Mouse (Mus musculus) monocyte, adult 2 months (primary cell): Measurements from ENCODE around the gene Agap3.

Experiments used
- DNase-seq, 2 experiments: peaks; one replicate each; pipeline ENCODE4 v3.0.0; 2022; ENCODE audit warnings: low spot score in 2 of 2, low read depth in 1 of 2

Gene Agap3

GRCm38 (mm10) chr5:24474025-24474722, 22.2 kb downstream of the Agap3 start:
- no peak for DNase-seq

DNA sequence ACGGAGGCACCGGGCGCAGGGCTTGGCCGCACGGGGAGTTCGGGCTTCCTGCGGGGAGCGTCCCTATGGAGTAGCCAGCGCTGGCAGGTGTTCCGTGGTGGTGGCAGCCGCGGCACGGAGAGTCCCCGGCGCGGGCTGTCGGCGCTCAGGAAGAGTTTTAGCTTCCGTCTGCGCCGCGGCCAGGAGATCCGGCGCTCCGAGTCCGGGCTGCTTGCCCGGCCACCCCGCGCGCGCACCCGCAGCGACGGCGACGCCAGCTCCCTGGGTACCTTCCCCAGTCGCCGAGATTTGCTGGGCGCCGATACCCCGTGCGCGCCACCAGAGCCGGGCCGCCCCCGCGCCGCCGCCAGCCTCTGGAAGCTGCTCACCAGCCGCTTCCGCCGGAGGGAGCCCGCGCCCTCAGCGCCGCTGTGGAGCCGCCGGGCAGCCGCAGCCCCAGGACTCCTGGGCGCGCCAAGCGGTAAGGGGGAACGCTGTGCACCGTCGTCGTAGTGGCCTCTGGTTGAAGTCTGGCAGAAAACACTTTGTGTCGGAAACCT, 22.8 kb downstream of the Agap3 start:
- DNase-seq: no peak

DNA sequence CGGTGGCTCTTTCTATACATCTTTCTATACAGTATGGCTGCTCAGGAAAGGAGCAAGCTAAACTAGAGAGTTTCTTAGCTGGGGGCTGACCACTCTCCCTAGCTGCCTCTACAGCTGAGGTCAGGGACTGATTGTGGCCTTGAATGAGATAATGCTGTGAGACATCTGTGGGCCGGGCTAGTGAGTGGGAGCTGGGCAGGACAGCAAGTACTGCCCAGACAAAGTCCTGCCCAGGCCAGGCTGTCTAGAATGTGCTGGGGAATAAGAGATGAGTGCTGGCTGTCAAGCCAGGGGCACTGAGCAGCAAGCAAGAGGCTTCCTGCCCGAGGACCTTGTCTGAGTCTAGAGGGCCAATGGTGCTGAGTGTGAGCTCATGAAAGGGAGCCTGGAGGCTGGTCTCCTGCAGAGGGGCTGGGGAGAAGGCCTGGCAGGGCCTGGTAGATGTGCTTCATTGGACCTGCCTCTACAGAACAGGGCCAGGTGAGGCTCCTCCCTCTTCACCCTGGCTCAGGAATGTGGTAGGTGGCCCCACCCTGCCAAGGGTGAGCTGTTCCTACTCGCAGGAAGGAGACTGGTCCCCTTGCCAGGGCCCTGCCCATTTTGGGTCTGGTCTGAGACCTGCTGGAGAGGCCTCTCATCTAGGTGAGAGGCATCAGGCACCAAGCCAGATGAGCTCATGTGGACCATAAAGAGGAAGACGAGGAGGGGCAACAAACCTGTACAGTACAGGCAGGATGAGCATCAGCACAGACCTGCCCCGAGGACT, 23.7 kb downstream of the Agap3 start:
- DNase-seq: no peak

DNA sequence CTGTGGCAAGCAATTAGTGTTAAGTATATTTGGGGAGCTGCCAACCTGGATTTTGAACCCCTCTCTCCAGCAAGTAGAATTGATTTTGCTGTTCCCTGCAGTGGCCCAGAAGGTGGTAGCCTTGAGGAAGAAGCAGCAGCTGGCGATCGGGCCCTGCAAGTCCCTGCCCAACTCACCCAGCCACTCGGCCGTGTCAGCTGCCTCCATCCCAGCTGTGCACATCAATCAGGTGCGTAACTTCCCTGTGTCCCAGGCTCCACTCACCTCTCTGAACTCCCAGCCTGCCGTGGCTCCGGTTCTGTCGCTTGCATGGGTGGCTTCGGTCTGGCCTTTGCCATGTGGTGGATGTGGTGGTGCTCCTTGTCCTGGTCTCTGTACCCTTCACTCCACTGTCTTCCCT, 25.9 kb downstream of the Agap3 start:
- DNase-seq: no peak

GRCm38 (mm10) chr5:24481647-24482046, 29.7 kb downstream of the Agap3 start:
- DNase-seq: no peak

DNA sequence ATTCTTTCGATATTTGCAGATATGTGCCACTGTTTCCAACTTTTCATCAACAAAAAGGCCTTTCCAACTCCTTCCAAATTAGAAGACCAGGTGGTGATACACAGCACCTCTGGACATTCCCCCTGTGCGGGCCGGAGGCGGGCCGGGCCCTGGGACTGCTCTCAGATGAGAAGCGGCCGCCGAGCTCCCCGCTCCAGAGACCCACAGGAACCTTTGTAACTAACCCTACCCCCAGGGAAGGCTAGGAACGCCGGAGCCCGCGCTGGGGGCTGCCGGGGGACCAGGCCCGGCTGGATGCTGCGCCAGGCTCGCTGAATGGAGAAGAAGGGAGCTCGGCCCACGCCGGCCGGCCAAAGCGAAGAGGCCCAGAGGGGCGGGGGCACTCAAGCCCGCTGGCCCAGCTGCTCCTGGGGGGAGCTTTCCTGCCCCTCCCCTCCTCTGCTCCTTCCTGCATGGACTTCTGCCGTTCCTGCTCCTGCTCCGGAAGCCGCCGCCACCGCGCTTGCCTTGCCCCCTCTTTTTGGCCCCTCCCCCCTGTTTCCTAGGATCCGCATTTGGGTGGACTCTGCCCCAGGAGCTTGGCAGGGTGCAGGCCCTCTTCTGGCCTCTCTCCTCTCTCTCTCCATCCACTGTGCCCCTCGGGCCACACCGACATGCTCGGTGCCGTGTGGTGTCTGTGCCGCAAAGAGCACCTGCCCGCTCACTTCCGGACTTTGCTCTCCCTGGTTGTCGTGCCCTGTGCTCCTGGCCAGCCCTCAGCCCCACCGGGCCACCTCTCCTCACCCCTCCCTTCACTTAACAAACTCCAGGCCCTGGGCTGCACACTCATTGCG, 30.5 kb downstream of the Agap3 start:
- no peak for DNase-seq

DNA sequence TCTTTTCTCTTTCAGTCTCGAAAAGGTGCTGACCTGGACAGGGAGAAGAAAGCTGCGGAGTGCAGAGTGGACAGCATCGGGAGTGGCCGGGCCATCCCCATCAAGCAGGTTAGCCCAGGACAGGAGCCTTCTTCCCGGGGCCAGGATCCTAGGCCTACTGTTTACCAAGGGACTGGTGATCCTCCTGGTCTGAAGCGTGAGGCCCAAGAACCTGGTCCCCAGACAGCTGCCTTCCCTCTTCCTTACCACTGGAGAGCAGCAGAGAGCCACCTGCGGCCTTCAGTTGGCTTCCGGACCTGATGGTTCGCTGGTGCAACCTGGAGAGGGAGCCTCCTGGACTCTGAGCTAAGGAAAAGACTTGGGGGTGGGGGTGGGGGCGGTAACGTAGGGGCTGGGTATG, 31.3 kb downstream of the Agap3 start:
- DNase-seq: no peak

GRCm38 (mm10) chr5:24484963-24485362, 33.0 kb downstream of the Agap3 start:
- DNase-seq: no peak

DNA sequence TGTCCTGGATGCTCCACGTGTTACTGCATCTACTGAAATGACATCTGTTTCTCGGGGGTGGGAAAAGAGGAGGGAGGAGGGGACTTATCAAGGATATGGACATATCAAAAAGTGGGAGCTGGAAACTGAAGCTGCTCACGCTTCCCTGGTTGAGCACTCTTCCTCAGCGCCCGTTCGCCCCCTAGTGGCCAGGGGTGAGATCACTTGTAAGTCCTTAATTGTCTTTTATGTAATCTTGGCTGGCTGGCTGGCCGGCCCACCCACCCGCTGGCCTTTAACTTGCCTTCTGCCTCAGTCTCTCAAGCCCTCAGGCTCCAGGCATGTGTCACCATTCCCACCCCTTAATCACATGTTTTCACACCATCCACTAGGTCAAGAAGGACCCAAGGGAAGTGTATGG, 34.1 kb downstream of the Agap3 start:
- DNase-seq: peak; percentile 19 to 56

- DNase-seq: no peak
Observed at GRCm38 (mm10) chr5:24486738-24487137, 34.8 kb downstream of the Agap3 start.

DNA sequence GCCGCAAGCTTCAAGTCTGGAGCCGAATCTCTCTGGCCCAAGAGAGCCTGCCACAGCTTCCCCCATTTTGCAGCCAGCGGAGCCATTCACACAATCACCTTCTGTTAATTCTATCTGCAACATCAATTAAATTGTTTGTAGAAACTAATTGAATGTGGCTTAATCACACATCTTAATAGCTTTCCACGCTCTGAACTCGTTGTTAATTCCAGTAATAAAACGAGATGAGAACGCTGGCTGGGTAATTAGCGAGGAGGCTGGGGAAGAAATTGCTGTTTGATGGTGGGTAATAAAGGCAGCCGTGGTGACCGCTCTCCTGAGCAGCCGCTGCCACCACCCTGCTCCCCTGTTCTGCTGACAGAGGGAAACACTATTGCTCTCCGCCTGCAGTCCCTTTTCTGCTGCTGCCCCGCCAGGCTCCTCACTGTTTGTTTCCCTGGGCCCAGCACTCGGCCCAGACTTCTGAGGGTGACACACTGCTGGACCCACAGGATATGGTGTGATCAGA, 38.5 kb downstream of the Agap3 start:
- DNase-seq: no peak

DNA sequence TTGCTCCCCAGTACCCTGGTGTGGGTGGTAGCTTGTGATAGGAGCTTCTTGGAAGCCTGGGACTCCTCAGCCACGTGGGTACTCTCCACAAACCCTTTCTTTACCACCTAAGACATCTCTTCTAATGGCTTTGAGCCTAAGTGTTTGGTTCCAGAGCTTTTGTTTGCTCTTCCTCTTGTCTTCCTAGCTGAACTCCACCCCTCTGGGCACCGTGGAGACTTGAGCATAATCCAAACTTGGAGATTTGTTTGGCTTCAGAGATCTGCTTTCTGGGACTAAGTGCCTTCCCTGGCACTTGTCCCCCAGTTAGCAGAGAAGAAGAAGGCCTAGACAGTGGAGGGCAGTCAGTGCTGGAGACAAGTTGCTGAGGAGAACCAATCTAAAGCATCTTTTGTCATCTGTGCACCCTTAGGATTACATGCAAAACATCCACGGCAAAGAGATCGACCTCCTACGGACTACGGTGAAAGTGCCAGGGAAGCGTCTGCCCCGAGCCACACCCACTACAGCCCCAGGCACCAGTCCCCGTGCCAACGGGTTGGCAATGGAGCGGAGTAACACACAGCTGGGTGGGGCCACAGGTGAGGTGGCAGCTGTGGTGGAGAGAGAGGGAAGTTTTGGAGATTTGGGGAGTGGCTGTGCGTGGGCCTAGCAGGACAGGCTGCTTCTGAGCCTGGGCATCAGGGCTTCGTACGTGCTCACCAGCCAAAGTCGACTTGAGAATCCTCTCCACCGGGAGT, 40.7 kb downstream of the Agap3 start:
- no peak for DNase-seq

- no peak for DNase-seq
Observed at GRCm38 (mm10) chr5:24495019-24495418, 43.0 kb downstream of the Agap3 start.

DNA sequence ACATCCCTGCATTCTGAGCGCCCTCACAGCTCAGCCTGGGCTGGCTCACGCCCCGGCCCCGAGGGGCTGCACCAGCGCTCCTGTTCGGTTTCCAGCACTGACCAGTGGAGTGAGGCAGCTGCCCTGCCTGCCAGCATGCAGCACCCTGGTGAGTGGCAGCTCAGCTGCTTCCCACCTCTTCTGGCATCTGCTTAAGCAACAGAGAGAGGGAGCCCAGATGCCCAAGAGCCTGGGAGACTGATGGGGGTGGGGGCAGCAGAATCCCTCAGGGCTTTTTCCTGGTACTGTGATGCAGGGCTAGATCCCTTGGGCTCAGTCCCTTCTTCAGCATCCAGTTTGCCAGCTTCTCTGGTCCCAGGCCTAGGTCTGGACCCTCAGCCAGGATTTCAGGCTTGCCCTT, 44.8 kb downstream of the Agap3 start:
- DNase-seq: no peak

- DNase-seq: no peak
Observed at GRCm38 (mm10) chr5:24497526-24497925, 45.5 kb downstream of the Agap3 start.

GRCm38 (mm10) chr5:24499113-24499512, 47.1 kb downstream of the Agap3 start:
- no peak for DNase-seq

- DNase-seq: no peak
Observed at GRCm38 (mm10) chr5:24500851-24501250, 48.9 kb downstream of the Agap3 start.

DNA sequence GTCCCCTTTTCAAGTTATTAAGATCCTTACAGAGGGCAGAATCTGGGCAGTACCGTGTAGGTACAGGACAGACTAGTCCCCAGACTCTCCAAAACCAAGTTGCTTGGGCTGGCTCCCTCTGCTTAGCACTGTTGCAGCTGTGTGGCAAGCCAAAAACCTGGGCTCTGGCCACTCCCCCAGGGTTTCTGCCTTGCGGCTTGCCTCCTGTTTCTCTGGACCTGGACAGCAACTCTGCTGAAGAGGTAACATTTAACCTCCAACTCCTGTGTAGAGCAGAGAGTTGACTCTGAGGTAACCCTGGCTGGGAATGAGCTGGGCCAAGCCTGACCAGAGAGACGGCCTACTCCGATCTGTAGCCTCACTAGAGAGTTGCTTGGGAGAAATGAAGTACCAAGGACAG, 50.8 kb downstream of the Agap3 start:
- DNase-seq: no peak

- no peak for DNase-seq
Observed at GRCm38 (mm10) chr5:24505513-24505912, 53.5 kb downstream of the Agap3 start.

GRCm38 (mm10) chr5:24508406-24508805, 56.4 kb downstream of the Agap3 start:
- no peak for DNase-seq

GRCm38 (mm10) chr5:24510635-24511034, 58.7 kb downstream of the Agap3 start:
- DNase-seq: no peak
